In the genomic region with DNA sequence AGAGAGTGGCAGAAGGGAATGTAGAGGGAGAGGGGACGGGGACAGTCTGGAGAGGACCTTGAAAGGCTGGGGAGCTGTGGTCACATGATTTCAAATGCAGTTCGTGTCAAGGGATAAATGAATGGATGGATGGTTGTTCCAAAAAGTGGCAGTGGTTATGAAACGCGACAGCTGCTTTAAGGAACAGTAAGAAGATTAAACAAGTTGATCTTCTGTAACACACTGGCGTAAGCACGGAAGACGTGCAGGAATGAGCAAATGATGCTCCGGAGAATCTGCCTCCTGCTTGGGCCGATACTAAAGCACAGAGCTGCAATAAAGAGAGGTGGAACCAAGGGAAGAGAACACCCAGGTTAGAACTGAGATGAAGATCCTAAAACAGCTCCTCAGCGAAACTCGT, we compare ENCODE assay signal across 22 mouse cellular contexts.
"Had no signal": no experiment of that assay in that cellular context is flagged by ENCODE, and none has a peak within 500 bp of the region (broad histone marks: within the 10 kb centered on the region; RNA-seq: fewer than 3 reads in every experiment).

No protein-coding gene starts in this region.

- ATAC-seq: hindbrain, postnatal 0 days; intestine, embryonic 16.5 days had no signal

- H3K9me3 ChIP-seq: heart, embryonic 10.5 days; heart, embryonic 12.5 days; hindbrain, embryonic 13.5 days; hindbrain, embryonic 15.5 days; kidney, embryonic 15.5 days; limb, embryonic 13.5 days; limb, embryonic 15.5 days had no signal

- H3K27me3 ChIP-seq: heart, embryonic 12.5 days; hindbrain, embryonic 13.5 days; hindbrain, embryonic 15.5 days; kidney, embryonic 15.5 days; limb, embryonic 13.5 days; limb, embryonic 15.5 days had no signal

- H3K9ac ChIP-seq: heart, embryonic 12.5 days; hindbrain, embryonic 13.5 days; hindbrain, embryonic 15.5 days; kidney, embryonic 15.5 days; limb, embryonic 13.5 days; limb, embryonic 15.5 days had no signal

- H3K27ac ChIP-seq: heart, embryonic 10.5 days; hindbrain, embryonic 13.5 days; hindbrain, embryonic 15.5 days; hindbrain, postnatal 0 days; kidney, embryonic 15.5 days; kidney, postnatal 0 days; limb, embryonic 13.5 days; limb, embryonic 15.5 days had no signal

- H3K36me3 ChIP-seq: heart, embryonic 10.5 days; heart, embryonic 12.5 days; hindbrain, embryonic 13.5 days; hindbrain, embryonic 15.5 days; kidney, embryonic 15.5 days; limb, embryonic 13.5 days; limb, embryonic 15.5 days had no signal

- H3K4me1 ChIP-seq: limb, embryonic 15.5 days had no signal

- H3K4me2 ChIP-seq: heart, embryonic 12.5 days; hindbrain, embryonic 13.5 days; hindbrain, embryonic 15.5 days; kidney, embryonic 15.5 days; limb, embryonic 13.5 days; limb, embryonic 15.5 days had no signal

- H3K4me3 ChIP-seq: heart, embryonic 10.5 days; heart, embryonic 12.5 days; hindbrain, embryonic 13.5 days; hindbrain, embryonic 15.5 days; kidney, embryonic 15.5 days; limb, embryonic 13.5 days; limb, embryonic 15.5 days had no signal

- DNase-seq: gastrocnemius, postnatal 14 days; gastrocnemius, postnatal 36 days; heart, adult 18-20 months; heart, postnatal 10 days; kidney, adult 11 months; kidney, adult 2 months; kidney, adult 9 months; kidney, postnatal 14 days; kidney, postnatal 36 days; layer of hippocampus, adult 9-11 months; layer of hippocampus, postnatal 36 days; left cerebral cortex, postnatal 4 days had no signal
